ENCODE assay signal across 26 mouse cellular contexts in the genomic region with DNA sequence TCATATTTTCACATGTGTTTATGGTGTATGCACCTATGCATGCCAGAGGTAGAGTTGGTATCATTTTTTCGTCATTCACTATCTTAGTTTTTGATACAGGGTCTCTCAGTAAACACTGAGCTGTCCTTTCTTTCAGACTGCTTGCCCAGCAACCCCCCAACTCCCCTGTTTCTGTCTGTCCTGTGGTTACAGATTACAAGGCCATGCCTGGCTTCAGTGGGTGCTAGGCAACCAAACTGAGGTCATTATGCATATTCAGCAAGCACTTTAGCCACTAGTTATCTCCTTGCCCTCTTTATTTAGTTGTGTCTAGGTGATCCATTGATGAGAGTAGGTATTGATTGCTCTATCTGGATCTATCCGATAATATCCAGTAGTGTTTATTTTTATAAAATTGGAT. TPM values are rescaled to one million over a fixed set of nuclear protein-coding genes. Genes with fewer than 3 reads are reported as not detected.
DNase-seq lines count a peak whose midpoint lies in the region; ATAC-seq and TF ChIP-seq lines count a peak whose summit lies in the region.
"Had no signal": no experiment of that assay in that cellular context is flagged by ENCODE, and none has a peak within 500 bp of the region (broad histone marks: within the 10 kb centered on the region; RNA-seq: fewer than 3 reads in every experiment).

No protein-coding gene starts in this region.

- 76% methylated on average over 2 of the region's 2 CpGs for WGBS in hindbrain, embryonic 11.5 days
- WGBS in hindbrain, postnatal 0 days, result 63% methylated on average over 2 of the region's 2 CpGs
- 88% methylated on average over 2 of the region's 2 CpGs for WGBS in neural tube, embryonic 11.5 days

- no peak for TF ChIP-seq CTCF in hindbrain, postnatal 0 days (IDR thresholded peaks at IDR 0.05; ENCODE audit: low read depth)

- H3K4me3 ChIP-seq in hindbrain, embryonic 11.5 days (ENCODE audit: low read depth, low read length), result no peak overlapping the region
- no peak overlapping the region for H3K4me3 ChIP-seq in hindbrain, postnatal 0 days (ENCODE audit: low read length)
- no peak overlapping the region for H3K4me3 ChIP-seq in neural tube, embryonic 11.5 days (ENCODE audit: low read depth, low read length)
- H3K4me3 ChIP-seq: embryonic facial prominence, embryonic 10.5 days; forebrain, embryonic 10.5 days; heart, embryonic 10.5 days; hindbrain, embryonic 15.5 days had no signal

- H3K4me2 ChIP-seq in hindbrain, embryonic 11.5 days (replicated peaks; ENCODE audit: low read depth, low read length), result no peak overlapping the region
- no peak overlapping the region for H3K4me2 ChIP-seq in hindbrain, postnatal 0 days (ENCODE audit: low read depth, low read length)
- H3K4me2 ChIP-seq in neural tube, embryonic 11.5 days (ENCODE audit: low read depth), result no peak overlapping the region
- H3K4me2 ChIP-seq: hindbrain, embryonic 15.5 days had no signal

- peak; percentile 8 for DNase-seq in hindbrain, embryonic 11.5 days (ENCODE audit: low spot score)
- DNase-seq in hindbrain, postnatal 0 days (ENCODE audit: low spot score), result no peak
- peak; percentile 11 for DNase-seq in neural tube, embryonic 11.5 days (ENCODE audit: low spot score)
- no peak for DNase-seq in neural tube, embryonic 10.5 days (ENCODE audit: extremely low spot score, low spot score)
- DNase-seq in embryo, embryonic 10.5 days (ENCODE audit: low spot score), result peak; percentile 9
- DNase-seq in mesoderm, embryonic 11.5 days (ENCODE audit: low read depth, low spot score), result peak; percentile 9
- DNase-seq in urinary bladder, adult 18-20 months (ENCODE audit: low spot score in 2 of 2), result no peak
- DNase-seq: adrenal gland, adult 2 months; adrenal gland, postnatal 25 days; cerebellum, adult 2 months; cerebellum, postnatal 10 days; gastrocnemius, postnatal 10 days; heart, adult 18-20 months; heart, postnatal 10 days; heart, postnatal 4 days had no signal

- no peaks in the 10 kb centered on the region for H3K36me3 ChIP-seq in hindbrain, embryonic 11.5 days (ENCODE audit: control insufficient read depth, insufficient read depth, low read length)
- H3K36me3 ChIP-seq in hindbrain, postnatal 0 days (ENCODE audit: insufficient read depth, low read length), result no peaks in the 10 kb centered on the region
- no peaks in the 10 kb centered on the region for H3K36me3 ChIP-seq in neural tube, embryonic 11.5 days (ENCODE audit: control insufficient read depth, insufficient read depth, low read length)
- H3K36me3 ChIP-seq: embryonic facial prominence, embryonic 10.5 days; forebrain, embryonic 10.5 days; heart, embryonic 10.5 days; hindbrain, embryonic 15.5 days had no signal

- no peak overlapping the region for H3K9ac ChIP-seq in hindbrain, embryonic 11.5 days (ENCODE audit: low read depth, low read length)
- H3K9ac ChIP-seq in hindbrain, postnatal 0 days (replicated peaks; ENCODE audit: low read length), result no peak overlapping the region
- H3K9ac ChIP-seq in neural tube, embryonic 11.5 days (ENCODE audit: low read length), result no peak overlapping the region
- H3K9ac ChIP-seq: hindbrain, embryonic 15.5 days had no signal

- no peaks in the 10 kb centered on the region for H3K4me1 ChIP-seq in hindbrain, embryonic 11.5 days (replicated peaks; ENCODE audit: control insufficient read depth, insufficient read depth, low read length)
- H3K4me1 ChIP-seq in hindbrain, postnatal 0 days (ENCODE audit: insufficient read depth, low read length), result no peaks in the 10 kb centered on the region
- no peaks in the 10 kb centered on the region for H3K4me1 ChIP-seq in neural tube, embryonic 11.5 days (ENCODE audit: control insufficient read depth, insufficient read depth, low read length)
- H3K4me1 ChIP-seq: embryonic facial prominence, embryonic 10.5 days; heart, embryonic 10.5 days; hindbrain, embryonic 15.5 days had no signal

- no peak overlapping the region for H3K27ac ChIP-seq in hindbrain, embryonic 11.5 days (ENCODE audit: low read depth, low read length)
- H3K27ac ChIP-seq in hindbrain, postnatal 0 days, result no peak overlapping the region
- H3K27ac ChIP-seq in neural tube, embryonic 11.5 days (ENCODE audit: low read depth, low read length), result no peak overlapping the region
- H3K27ac ChIP-seq: embryonic facial prominence, embryonic 10.5 days; forebrain, embryonic 10.5 days; heart, embryonic 10.5 days; hindbrain, embryonic 15.5 days had no signal

- H3K27me3 ChIP-seq in hindbrain, embryonic 11.5 days (ENCODE audit: control insufficient read depth, insufficient read depth, low read length), result no peaks in the 10 kb centered on the region
- H3K27me3 ChIP-seq in hindbrain, postnatal 0 days (ENCODE audit: insufficient read depth, low read length), result no peaks in the 10 kb centered on the region
- H3K27me3 ChIP-seq in neural tube, embryonic 11.5 days (ENCODE audit: control insufficient read depth, insufficient read depth, low read length), result no peaks in the 10 kb centered on the region
- H3K27me3 ChIP-seq: hindbrain, embryonic 15.5 days had no signal

- no peaks in the 10 kb centered on the region for H3K9me3 ChIP-seq in hindbrain, embryonic 11.5 days (ENCODE audit: control insufficient read depth, low read length)
- no peaks in the 10 kb centered on the region for H3K9me3 ChIP-seq in hindbrain, postnatal 0 days (ENCODE audit: low read length)
- no peaks in the 10 kb centered on the region for H3K9me3 ChIP-seq in neural tube, embryonic 11.5 days (ENCODE audit: control insufficient read depth, low read length)
- H3K9me3 ChIP-seq: embryonic facial prominence, embryonic 10.5 days; forebrain, embryonic 10.5 days; heart, embryonic 10.5 days; hindbrain, embryonic 15.5 days had no signal

- ATAC-seq in hindbrain, embryonic 11.5 days (ENCODE audit: low FRiP score), result peak; percentile 64
- no peak for ATAC-seq in hindbrain, postnatal 0 days
- no peak for ATAC-seq in neural tube, embryonic 11.5 days (ENCODE audit: insufficient read depth, low FRiP score, low TSS enrichment)
- ATAC-seq: forebrain, embryonic 16.5 days; inflammation-experienced regulatory T-cells, adult 6 months had no signal

RNA-seq across cellular contexts. Expression of a gene that starts 14.4 kb away (rescaled TPM):
- polyA plus RNA-seq in hindbrain, embryonic 11.5 days (2014; fragmentation: Nextera tagmentation; extraction: Ambion mirVana), result not detected in 2 replicates
- total RNA-seq in hindbrain, postnatal 0 days (2014; rRNA removed), result not detected in 2 replicates
- polyA plus RNA-seq in hindbrain, postnatal 0 days (2015; fragmentation: Nextera tagmentation; extraction: Ambion mirVana), result not detected in 2 replicates
- polyA plus RNA-seq in neural tube, embryonic 11.5 days (2014; fragmentation: Nextera tagmentation; extraction: Ambion mirVana), result not detected in 2 replicates
- total RNA-seq: adrenal gland, adult 2 months; adrenal gland, postnatal 25 days; ES-E14; gastrocnemius, postnatal 10 days; gastrocnemius, postnatal 4 days; heart, adult 18-20 months; heart, postnatal 10 days; heart, postnatal 4 days had no signal
- polyA plus RNA-seq: adrenal gland, adult 2 months; cerebellum, adult 2 months; embryonic facial prominence, embryonic 10.5 days; embryonic facial prominence, embryonic 14.5 days; forebrain, embryonic 10.5 days; frontal cortex, adult 2 months; heart, embryonic 10.5 days; heart, embryonic 14.5 days; hindbrain, embryonic 15.5 days; inflammation-experienced regulatory T-cells, adult 6 months had no signal

RNA-seq across cellular contexts. Expression of a gene that starts 41.6 kb away (rescaled TPM):
- 1.6 and 2.3 TPM in 2 replicates for polyA plus RNA-seq in hindbrain, embryonic 11.5 days (2014; fragmentation: Nextera tagmentation; extraction: Ambion mirVana)
- 18.5 and 19.8 TPM in 2 replicates for total RNA-seq in hindbrain, postnatal 0 days (2014; rRNA removed)
- polyA plus RNA-seq in hindbrain, postnatal 0 days (2015; fragmentation: Nextera tagmentation; extraction: Ambion mirVana), result 11.6 and 11.8 TPM in 2 replicates
- polyA plus RNA-seq in neural tube, embryonic 11.5 days (2014; fragmentation: Nextera tagmentation; extraction: Ambion mirVana), result 1.7 and 2.3 TPM in 2 replicates

Comparison
In these comparisons a context has a peak if more than half of its experiments do, and no peak if none do; other contexts are left out.
1. DNase-seq: peak in hindbrain, embryonic 11.5 days (single experiment), neural tube, embryonic 11.5 days (single experiment), embryo, embryonic 10.5 days (single experiment) and mesoderm, embryonic 11.5 days (single experiment); none in hindbrain, postnatal 0 days (single experiment), neural tube, embryonic 10.5 days (single experiment) and urinary bladder, adult 18-20 months (0 of 2).